Mouse (Mus musculus) C2C12 (cell line): ENCODE measurements around the gene Gm28048.

ENCODE experiments used
- CTCF ChIP-seq: IDR thresholded peaks from one replicate; pipeline ENCODE4 v1.5.1; 2011; ENCODE audit not compliant: control insufficient read depth, insufficient read depth, insufficient read length
- FOSL1 ChIP-seq: IDR thresholded peaks from one replicate; pipeline ENCODE4 v1.8.0; 2011; ENCODE audit warnings: mild to moderate bottlenecking, low read length; ENCODE audit not compliant: poor library complexity, insufficient read depth, severe bottlenecking
- MAX ChIP-seq: IDR thresholded peaks from one replicate; pipeline ENCODE4 v1.6.1; 2011; ENCODE audit warnings: mild to moderate bottlenecking, control low read depth
- MYOD1 ChIP-seq: IDR thresholded peaks from one replicate; pipeline ENCODE4 v1.6.1; 2011; ENCODE audit warnings: low read depth; ENCODE audit not compliant: control insufficient read depth, insufficient read length
- MYOG ChIP-seq: IDR thresholded peaks from one replicate; pipeline ENCODE4 v1.6.1; 2011; ENCODE audit not compliant: control insufficient read depth, insufficient read length; ENCODE audit errors: extremely low read depth
- USF1 ChIP-seq: IDR thresholded peaks from one replicate; pipeline ENCODE4 v1.6.1; 2011; ENCODE audit warnings: low read depth, mild to moderate bottlenecking, control low read depth, moderate library complexity

DNA sequence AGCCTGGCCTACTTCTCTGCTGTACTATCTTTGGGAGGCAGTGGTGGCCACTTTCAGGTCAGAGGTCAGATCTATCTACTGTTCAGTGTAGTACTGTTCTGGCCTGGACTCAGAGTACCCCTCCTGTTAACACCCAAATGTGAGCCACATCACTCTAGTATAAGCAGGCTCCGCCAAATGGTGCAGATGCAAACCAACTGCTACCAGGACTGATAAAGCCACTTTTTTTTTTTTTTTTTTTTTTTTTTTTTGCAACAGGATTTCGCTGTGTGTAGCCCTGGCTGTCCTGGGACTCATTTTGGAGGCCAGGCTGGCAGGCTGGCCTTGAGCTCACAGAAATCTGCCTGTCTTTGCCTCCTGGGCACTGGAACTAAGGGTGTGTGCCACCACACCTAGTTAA is 42.9 kb downstream of the Gm28048 start:
- TF ChIP-seq CTCF (no peak), USF1 (no peak), MYOG (no peak), MYOD1 (no peak), MAX (no peak), FOSL1 (no peak)
